Mouse (Mus musculus) forebrain, embryonic 13.5 days (tissue): ENCODE data around the gene Mrgprg. TPM values are rescaled to one million over a fixed set of nuclear protein-coding genes. Genes with fewer than 3 reads are reported as not detected.

ENCODE experiments used
- ATAC-seq: fragments of 200-750 bp; cut with Nextera tagmentation; 2 replicates; pipeline ENCODE4 v1.8.0; 2017
- H3K27ac ChIP-seq: fragments of 300-500 bp; sonication (generic); 2 replicates; pipeline ENCODE4 v1.5.1; 2015; ENCODE audit warnings: inconsistent platforms, mild to moderate bottlenecking, moderate library complexity
- H3K27me3 ChIP-seq: fragments of 300-500 bp; sonication (generic); 2 replicates; pipeline ENCODE4 v1.6.1; 2015; ENCODE audit warnings: mild to moderate bottlenecking, inconsistent platforms
- H3K36me3 ChIP-seq: fragments of 300-500 bp; sonication (generic); 2 replicates; pipeline ENCODE4 v1.6.1; 2015; ENCODE audit warnings: mild to moderate bottlenecking, inconsistent platforms; ENCODE audit not compliant: poor library complexity, severe bottlenecking
- H3K4me1 ChIP-seq: fragments of 300-500 bp; sonication (generic); 2 replicates; pipeline ENCODE4 v1.6.1; 2015; ENCODE audit warnings: inconsistent platforms
- H3K4me2 ChIP-seq: fragments of 300-500 bp; sonication (generic); 2 replicates; pipeline ENCODE4 v1.6.1; 2015; ENCODE audit warnings: inconsistent platforms, mild to moderate bottlenecking, moderate library complexity
- H3K4me3 ChIP-seq: fragments of 300-500 bp; sonication (generic); 2 replicates; pipeline ENCODE4 v1.5.1; 2015; ENCODE audit warnings: mild to moderate bottlenecking, inconsistent platforms
- H3K9ac ChIP-seq: fragments of 300-500 bp; sonication (generic); 2 replicates; pipeline ENCODE4 v1.6.1; 2015; ENCODE audit warnings: mild to moderate bottlenecking, inconsistent platforms
- H3K9me3 ChIP-seq: fragments of 300-500 bp; sonication (generic); replicated peaks from 2 replicates; pipeline ENCODE4 v1.6.1; 2016; ENCODE audit warnings: inconsistent platforms
- WGBS: fragments of 180-500 bp; shearing (Covaris S2); methylation state at CpG from one replicate; pipeline ENCODE4 v1.1.7; 2015; 5-methylcytosine and 5-hydroxymethylcytosine counted together
- microRNA-seq: library from miRNA; unstranded; fragments of <30 nt; microRNA quantifications from one replicate; pipeline ENCODE4, GENCODE M21; 2016
- polyA plus RNA-seq: library from polyadenylated mRNA; unstranded; fragments of >200 nt; fragmentation: Nextera tagmentation; extraction: Ambion mirVana; gene quantifications from 2 replicates; pipeline ENCODE4 v1.2.1, GENCODE M21; 2015

Mrgprg gene
- polyA plus RNA-seq, 1 experiment from 2014 or later, result not detected

- no peak for ATAC-seq
- Histone ChIP-seq H3K27ac (no peak overlapping the region), H3K4me3 (no peak overlapping the region), H3K4me2 (no peak overlapping the region), H3K36me3 (no peaks in the 10 kb centered on the region), H3K9me3 (no peaks in the 10 kb centered on the region), H3K4me1 (0 out of 2 replicates have a peak, but pooled peaks cover 7% of the 10 kb centered on the region), H3K27me3 (no peaks in the 10 kb centered on the region), H3K9ac (no peak overlapping the region)
- 99% methylated on average over 4 of the region's 4 CpGs for WGBS
Measured at GRCm38 (mm10) chr7:143723841-143724240, 43.0 kb downstream of the Mrgprg start.

- Histone ChIP-seq H3K4me2 (no peak overlapping the region), H3K27ac (no peak overlapping the region), H3K9ac (no peak overlapping the region), H3K4me1 (0 out of 2 replicates have a peak, but pooled peaks cover 7% of the 10 kb centered on the region), H3K9me3 (no peaks in the 10 kb centered on the region), H3K36me3 (no peaks in the 10 kb centered on the region), H3K27me3 (no peaks in the 10 kb centered on the region), H3K4me3 (no peak overlapping the region)
- peak; percentile 59; the same call in 1 of the 2 replicates for ATAC-seq
- 75% methylated on average over 5 of the region's 5 CpGs for WGBS
Measured at GRCm38 (mm10) chr7:143722646-143723045, 44.1 kb downstream of the Mrgprg start.

- ATAC-seq, result no peak
- Histone ChIP-seq H3K9me3 (no peaks in the 10 kb centered on the region), H3K27me3 (no peaks in the 10 kb centered on the region), H3K27ac (no peak overlapping the region), H3K4me1 (0 out of 2 replicates have a peak, but pooled peaks cover 7% of the 10 kb centered on the region), H3K4me2 (no peak overlapping the region), H3K9ac (no peak overlapping the region), H3K36me3 (peaks cover 25% of the 10 kb centered on the region), H3K4me3 (no peak overlapping the region)
- 79% methylated on average over 1 of the region's 1 CpGs for WGBS
Measured at GRCm38 (mm10) chr7:143717811-143718210, 49.0 kb downstream of the Mrgprg start.

Small RNA genes within 50 kb of the gene (microRNA-seq; reads per million reads assigned to microRNA genes)
- gene Gm22064, result not detected

Other genes with a start within 250 kb of the Mrgprg start
- 346 and 367 TPM in 2 replicates for gene Nap1l4, start 217.9 kb downstream of the Mrgprg start, polyA plus RNA-seq
- 64.4 and 73.7 TPM in 2 replicates for gene Cars, start 166.9 kb downstream of the Mrgprg start, polyA plus RNA-seq
- 0.05 and 0.14 TPM in 2 replicates for gene Tnfrsf26, start 138.3 kb downstream of the Mrgprg start, polyA plus RNA-seq
- gene Tnfrsf22, start 117.3 kb downstream of the Mrgprg start, polyA plus RNA-seq, result 5.3 and 5.5 TPM in 2 replicates
- gene Tnfrsf23, start 81.1 kb downstream of the Mrgprg start, polyA plus RNA-seq, result 0.61 and 0.73 TPM in 2 replicates
- 21.6 and 22.6 TPM in 2 replicates for gene Osbpl5, start 10.0 kb downstream of the Mrgprg start, polyA plus RNA-seq
- 1.8 and 1.9 TPM in 2 replicates for gene Mrgpre, start 17.5 kb upstream of the Mrgprg start, polyA plus RNA-seq
- gene Nadsyn1, start 55.9 kb upstream of the Mrgprg start, polyA plus RNA-seq, result 5.6 and 6.8 TPM in 2 replicates
- gene Dhcr7, start 56.2 kb upstream of the Mrgprg start, polyA plus RNA-seq, result 47.1 and 52.0 TPM in 2 replicates
- gene Gm498, start 99.8 kb upstream of the Mrgprg start, polyA plus RNA-seq, result not detected in 2 replicates
- gene Shank2, start 234.9 kb upstream of the Mrgprg start, polyA plus RNA-seq, result 4.1 and 4.9 TPM in 2 replicates